Mouse (Mus musculus): ENCODE data around the gene Slc2a10. TPM values are rescaled to one million over a fixed set of nuclear protein-coding genes. Genes with fewer than 3 reads are reported as not detected.

The Slc2a10 gene
- polyA plus RNA-seq, 1 experiment = 0.05 TPM

DNA sequence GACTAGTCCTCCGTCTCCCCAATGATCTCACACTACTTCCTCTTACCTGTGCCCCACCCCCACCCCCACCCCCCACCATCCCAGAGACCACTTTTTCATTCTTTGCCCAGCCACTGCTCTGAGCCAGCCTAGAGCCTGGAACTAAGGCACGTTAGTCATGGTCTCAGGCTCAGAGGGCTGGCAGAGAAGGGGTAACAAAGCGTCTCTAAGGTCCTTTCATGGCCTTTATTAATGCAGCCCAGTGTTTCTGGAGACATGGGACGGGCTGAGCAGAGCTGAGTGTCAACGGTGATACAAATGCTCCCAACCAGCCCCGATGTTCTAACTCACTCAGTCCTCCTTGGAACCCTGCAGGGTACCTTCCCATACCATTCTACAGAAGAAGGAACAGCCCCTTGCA, 61.0 kb downstream of the Slc2a10 start:
- TF ChIP-seq CEBPB (IDR thresholded peaks at IDR 0.05; ENCODE audit: insufficient read depth, poor library complexity, severe bottlenecking) (no peak), SRF (IDR thresholded peaks at IDR 0.05; ENCODE audit: control insufficient read depth, insufficient read length, low read depth) (no peak)
- H3K36me3 ChIP-seq (ENCODE audit: control insufficient read depth, insufficient read depth) = no peaks in the 10 kb centered on the region
- H3K27me3 ChIP-seq (ENCODE audit: control insufficient read depth, insufficient read depth, insufficient read length) = no peaks in the 10 kb centered on the region
- no peak overlapping the region for H3K4me3 ChIP-seq
- no peaks in the 10 kb centered on the region for H3K79me2 ChIP-seq (ENCODE audit: control insufficient read depth, insufficient read depth)
- H3ac ChIP-seq (ENCODE audit: control insufficient read depth, insufficient read length) = no peak overlapping the region
- no peak overlapping the region for H3K4me2 ChIP-seq (ENCODE audit: low read depth)

DNA sequence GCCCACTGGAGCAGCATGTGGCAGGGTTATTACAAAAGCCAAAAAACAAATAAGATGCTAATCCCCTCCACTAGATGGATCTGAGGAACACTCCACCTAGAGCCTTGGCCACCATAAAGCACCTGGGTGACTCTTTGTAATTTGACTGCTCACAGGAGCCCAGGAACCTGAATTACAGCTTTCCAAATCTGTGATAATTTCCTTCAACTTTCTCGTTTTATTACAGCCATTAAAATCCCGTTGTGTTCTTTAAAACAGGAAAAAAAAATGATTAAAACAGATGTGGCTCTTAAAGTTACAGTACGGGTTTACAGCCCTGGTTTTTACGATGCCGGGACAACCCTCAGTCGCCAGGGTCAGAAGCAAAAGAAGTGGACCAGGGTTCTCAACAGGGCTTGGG, 63.3 kb downstream of the Slc2a10 start:
- no peak for TF ChIP-seq E2F4 (IDR thresholded peaks at IDR 0.05; ENCODE audit: insufficient read depth)
- TF ChIP-seq CEBPB (IDR thresholded peaks at IDR 0.05; ENCODE audit: insufficient read depth, poor library complexity, severe bottlenecking) = no peak
- no peak overlapping the region for H3ac ChIP-seq (ENCODE audit: control insufficient read depth, insufficient read length)
- no peaks in the 10 kb centered on the region for H3K79me2 ChIP-seq (ENCODE audit: control insufficient read depth, insufficient read depth)
- no peaks in the 10 kb centered on the region for H3K27me3 ChIP-seq (ENCODE audit: control insufficient read depth, insufficient read depth, insufficient read length)
- H3K4me2 ChIP-seq (ENCODE audit: low read depth) = no peak overlapping the region
- no peaks in the 10 kb centered on the region for H3K36me3 ChIP-seq (ENCODE audit: control insufficient read depth, insufficient read depth)
- no peak overlapping the region for H3K4me3 ChIP-seq

DNA sequence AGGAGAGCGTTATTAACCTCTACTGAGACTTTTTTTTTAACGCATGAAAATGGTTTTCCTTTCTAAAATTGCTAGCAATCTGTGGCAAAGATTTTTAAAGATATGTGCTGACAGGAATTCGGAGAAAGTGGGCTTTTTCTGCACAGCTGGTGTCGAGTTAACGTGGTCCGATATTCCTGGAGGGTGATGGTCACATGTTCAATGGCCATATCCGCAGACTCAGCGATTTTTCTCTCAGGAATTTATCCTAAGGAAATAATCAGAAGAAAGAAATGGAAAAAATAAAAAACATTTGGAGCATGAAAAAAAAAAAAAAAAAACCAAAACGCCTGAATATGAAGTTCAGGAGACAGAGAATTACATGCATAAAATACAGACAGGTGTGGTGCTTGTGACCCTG, 64.2 kb downstream of the Slc2a10 start:
- H3K79me2 ChIP-seq (ENCODE audit: control insufficient read depth, insufficient read depth) = no peaks in the 10 kb centered on the region
- H3ac ChIP-seq (ENCODE audit: control insufficient read depth, insufficient read length) = no peak overlapping the region
- no peak for TF ChIP-seq USF1 (IDR thresholded peaks at IDR 0.05; ENCODE audit: low read depth)
- no peak for TF ChIP-seq MYOG (IDR thresholded peaks at IDR 0.05; ENCODE audit: control insufficient read depth in 1 of 3, insufficient read depth in 1 of 3, insufficient read length in 2 of 3, low read depth in 2 of 3)
- TF ChIP-seq TCF3 (IDR thresholded peaks at IDR 0.05; ENCODE audit: insufficient read length, low read depth) = no peak
- TF ChIP-seq MYOD1 (IDR thresholded peaks at IDR 0.05; ENCODE audit: control insufficient read depth in 1 of 3, insufficient read length in 2 of 3, low read depth in 2 of 3) = no peak
- TF ChIP-seq CEBPB (IDR thresholded peaks at IDR 0.05; ENCODE audit: insufficient read depth, poor library complexity, severe bottlenecking) = no peak
- no peak for TF ChIP-seq REST (IDR thresholded peaks at IDR 0.05; ENCODE audit: insufficient read depth, insufficient read length)
- TF ChIP-seq E2F4 (IDR thresholded peaks at IDR 0.05; ENCODE audit: insufficient read depth) = no peak
- no peak for TF ChIP-seq POLR2A (IDR thresholded peaks at IDR 0.05; ENCODE audit: insufficient read length, low read depth)
- TF ChIP-seq TCF12 (IDR thresholded peaks at IDR 0.05; ENCODE audit: insufficient read depth, poor library complexity, severe bottlenecking) = no peak
- no peak for TF ChIP-seq POLR2AphosphoS2 (IDR thresholded peaks at IDR 0.05; ENCODE audit: insufficient read length, low read depth)
- no peaks in the 10 kb centered on the region for H3K36me3 ChIP-seq (ENCODE audit: control insufficient read depth, insufficient read depth)
- H3K4me3 ChIP-seq = no peak overlapping the region
- no peaks in the 10 kb centered on the region for H3K27me3 ChIP-seq (ENCODE audit: control insufficient read depth, insufficient read depth, insufficient read length)
- H3K4me2 ChIP-seq (ENCODE audit: low read depth) = no peak overlapping the region

DNA sequence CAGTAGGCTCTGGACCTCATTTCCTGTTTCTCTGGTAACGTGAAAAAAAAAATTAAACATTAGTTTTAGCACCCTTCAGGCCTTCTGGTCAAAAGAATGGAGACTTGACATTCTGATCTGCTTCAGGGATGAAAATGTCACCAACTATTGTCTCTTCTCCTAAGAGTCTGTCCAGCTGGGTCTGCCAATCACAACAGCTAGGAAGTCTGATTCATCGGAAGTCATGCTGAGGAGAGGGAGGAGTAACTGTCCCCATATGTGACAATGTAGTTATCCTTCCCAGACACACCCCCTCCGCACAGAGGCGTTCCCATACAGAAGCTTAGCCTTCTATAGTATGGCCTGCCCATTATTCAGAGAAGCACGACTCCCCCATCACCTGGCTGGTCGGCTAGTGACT, 65.3 kb downstream of the Slc2a10 start:
- TF ChIP-seq SRF (IDR thresholded peaks at IDR 0.05; ENCODE audit: control insufficient read depth, insufficient read length, low read depth) (no peak), TCF12 (IDR thresholded peaks at IDR 0.05; ENCODE audit: insufficient read depth, poor library complexity, severe bottlenecking) (no peak), E2F4 (IDR thresholded peaks at IDR 0.05; ENCODE audit: insufficient read depth) (no peak), POLR2A (IDR thresholded peaks at IDR 0.05; ENCODE audit: insufficient read length, low read depth) (no peak), MYOD1 (IDR thresholded peaks at IDR 0.05; ENCODE audit: control insufficient read depth in 1 of 3, insufficient read length in 2 of 3, low read depth in 2 of 3) (peak; percentile 2 to 90 (median 77)), CEBPB (IDR thresholded peaks at IDR 0.05; ENCODE audit: insufficient read depth, poor library complexity, severe bottlenecking) (no peak), REST (IDR thresholded peaks at IDR 0.05; ENCODE audit: insufficient read depth, insufficient read length) (no peak), MYOG (IDR thresholded peaks at IDR 0.05; ENCODE audit: control insufficient read depth in 1 of 3, insufficient read depth in 1 of 3, insufficient read length in 2 of 3, low read depth in 2 of 3) (no peak), MAX (IDR thresholded peaks at IDR 0.05; ENCODE audit: low read depth) (no peak)
- Histone ChIP-seq H3ac (ENCODE audit: control insufficient read depth, insufficient read length) (no peak overlapping the region), H3K4me2 (ENCODE audit: low read depth) (peak overlapping the region; percentile 28), H3K36me3 (ENCODE audit: control insufficient read depth, insufficient read depth) (no peaks in the 10 kb centered on the region), H3K79me2 (ENCODE audit: control insufficient read depth, insufficient read depth) (no peaks in the 10 kb centered on the region), H3K4me3 (no peak overlapping the region), H3K27me3 (ENCODE audit: control insufficient read depth, insufficient read depth, insufficient read length) (no peaks in the 10 kb centered on the region)

Other genes starting within 250 kb of the Slc2a10 start
- gene Slc35c2, start 215.9 kb upstream of the Slc2a10 start, polyA plus RNA-seq (2012; fragmentation: generic; extraction: Trizol) = 50.3 TPM
- gene Elmo2, start 177.3 kb upstream of the Slc2a10 start, polyA plus RNA-seq (2012; fragmentation: generic; extraction: Trizol) = 20.4 TPM
- not detected for gene Zfp663, start 135.1 kb upstream of the Slc2a10 start, polyA plus RNA-seq (2012; fragmentation: generic; extraction: Trizol)
- gene Zfp334, start 115.5 kb upstream of the Slc2a10 start, polyA plus RNA-seq (2012; fragmentation: generic; extraction: Trizol) = 1.5 TPM
- not detected for gene Ocstamp, start 103.4 kb upstream of the Slc2a10 start, polyA plus RNA-seq (2012; fragmentation: generic; extraction: Trizol)
- 0.04 TPM for gene Slc13a3, start 30.6 kb upstream of the Slc2a10 start, polyA plus RNA-seq (2012; fragmentation: generic; extraction: Trizol)
- 19.7 TPM for gene Trp53rka, start 10.5 kb upstream of the Slc2a10 start, polyA plus RNA-seq (2012; fragmentation: generic; extraction: Trizol)
- gene Eya2, start 91.2 kb downstream of the Slc2a10 start, polyA plus RNA-seq (2012; fragmentation: generic; extraction: Trizol) = 0.12 TPM

Measured in myocyte (in vitro differentiated cells).